Mouse (Mus musculus) layer of hippocampus, adult 18-20 months (tissue): ENCODE results near the gene Sh3pxd2a. TPM values are rescaled to one million over a fixed set of nuclear protein-coding genes. Genes with fewer than 3 reads are reported as not detected.
A peak's percentile ranks its signal among the peaks of the same experiment; 100 is the strongest.

Source experiments
- DNase-seq, 2 experiments: peaks; one replicate each; pipeline ENCODE4 v3.0.0; 2022; ENCODE audit warnings: low spot score in 2 of 2
- total RNA-seq, 2 experiments: library from RNA; stranded (reverse); gene quantifications; 2 replicates each; pipeline ENCODE4 v1.2.3; 2021

The Sh3pxd2a gene
- total RNA-seq, 2 experiments from 2014 or later: 33.4 to 35.4 TPM

GRCm38 (mm10) chr19:47245512-47245911 is 218.7 kb downstream of the Sh3pxd2a start:
- DNase-seq: no peak

GRCm38 (mm10) chr19:47242227-47242626 is 222.0 kb downstream of the Sh3pxd2a start:
- DNase-seq: no peak

- DNase-seq: no peak
Measured at GRCm38 (mm10) chr19:47240957-47241356, 223.2 kb downstream of the Sh3pxd2a start.

GRCm38 (mm10) chr19:47240076-47240475 is 224.1 kb downstream of the Sh3pxd2a start:
- DNase-seq: no peak

GRCm38 (mm10) chr19:47233087-47233486 is 231.1 kb downstream of the Sh3pxd2a start:
- no peak for DNase-seq

GRCm38 (mm10) chr19:47232077-47232865 is 231.9 kb downstream of the Sh3pxd2a start:
- DNase-seq: no peak

- DNase-seq: no peak
Measured at GRCm38 (mm10) chr19:47231389-47231788, 232.8 kb downstream of the Sh3pxd2a start.

GRCm38 (mm10) chr19:47230682-47231081 is 233.5 kb downstream of the Sh3pxd2a start:
- no peak for DNase-seq

GRCm38 (mm10) chr19:47230082-47230481 is 234.1 kb downstream of the Sh3pxd2a start:
- DNase-seq: no peak

- no peak for DNase-seq
Measured at GRCm38 (mm10) chr19:47229461-47229860, 234.7 kb downstream of the Sh3pxd2a start.

GRCm38 (mm10) chr19:47228725-47229252 is 235.4 kb downstream of the Sh3pxd2a start:
- peak; percentile 47 to 50 for DNase-seq

GRCm38 (mm10) chr19:47225791-47226190 is 238.4 kb downstream of the Sh3pxd2a start:
- no peak for DNase-seq

GRCm38 (mm10) chr19:47224743-47225142 is 239.5 kb downstream of the Sh3pxd2a start:
- DNase-seq: no peak

GRCm38 (mm10) chr19:47222841-47223557 is 241.2 kb downstream of the Sh3pxd2a start:
- DNase-seq: no peak

- DNase-seq: peak; percentile 44 to 66
Measured at GRCm38 (mm10) chr19:47222154-47222840, 241.9 kb downstream of the Sh3pxd2a start.

- no peak for DNase-seq
Measured at GRCm38 (mm10) chr19:47221500-47222153, 242.6 kb downstream of the Sh3pxd2a start.

GRCm38 (mm10) chr19:47221006-47221405 is 243.2 kb downstream of the Sh3pxd2a start:
- no peak for DNase-seq

- no peak for DNase-seq
Measured at GRCm38 (mm10) chr19:47220232-47220631, 244.0 kb downstream of the Sh3pxd2a start.

- DNase-seq: no peak
Measured at GRCm38 (mm10) chr19:47219622-47220021, 244.6 kb downstream of the Sh3pxd2a start.

GRCm38 (mm10) chr19:47216766-47217165 is 247.4 kb downstream of the Sh3pxd2a start:
- no peak for DNase-seq

- DNase-seq: no peak
Measured at GRCm38 (mm10) chr19:47213470-47213869, 250.7 kb downstream of the Sh3pxd2a start.
